Mouse (Mus musculus): ENCODE measurements around the gene Orm3. TPM values are rescaled to one million over a fixed set of nuclear protein-coding genes. Genes with fewer than 3 reads are reported as not detected.
"Not testable (repeated sequence)": the region's sequence is repeated elsewhere in the genome, so short reads cannot be mapped to it uniquely, and the experiment has no call there.

Gene Orm3
- polyA plus RNA-seq (2015; fragmentation: Nextera tagmentation; extraction: Ambion mirVana) = not detected in 2 replicates

GRCm38 (mm10) chr4:63355877-63356665 lies at the start of gene Orm3:
Orm3 (plus strand) TSS chr4:63356162.
- H3K27ac ChIP-seq (ENCODE audit: low read depth, low read length) = no peak within 1 kb of the TSS
- ATAC-seq = 0 out of 2 replicates have a peak, but pooled peaks have one; percentile 15
- no peaks in the 10 kb centered on the region for H3K27me3 ChIP-seq (replicated peaks; ENCODE audit: control insufficient read depth, insufficient read depth, low read length)
- no peak within 1 kb of the TSS for H3K4me2 ChIP-seq (ENCODE audit: low read length)
- no peaks in the 10 kb centered on the region for H3K36me3 ChIP-seq (ENCODE audit: control insufficient read depth, insufficient read depth, low read length)
- no peaks in the 10 kb centered on the region for H3K9me3 ChIP-seq (ENCODE audit: control insufficient read depth, low read length)
- no peak within 1 kb of the TSS for H3K9ac ChIP-seq (ENCODE audit: low read depth, low read length)
- no peak within 1 kb of the TSS for H3K4me3 ChIP-seq (ENCODE audit: low read length)
- 81% methylated on average over 4 of the region's 4 CpGs for WGBS
- no peaks in the 10 kb centered on the region for H3K4me1 ChIP-seq (ENCODE audit: control insufficient read depth, insufficient read depth, low read depth, low read length)

GRCm38 (mm10) chr4:63307175-63308062 lies 48.5 kb upstream of the Orm3 start:
- Histone ChIP-seq H3K4me3 (ENCODE audit: low read length) (no peak overlapping the region), H3K4me2 (ENCODE audit: low read length) (no peak overlapping the region), H3K27ac (ENCODE audit: low read depth, low read length) (no peak overlapping the region), H3K27me3 (replicated peaks; ENCODE audit: control insufficient read depth, insufficient read depth, low read length) (no peaks in the 10 kb centered on the region), H3K4me1 (ENCODE audit: control insufficient read depth, insufficient read depth, low read depth, low read length) (peaks cover 3% of the 10 kb centered on the region; the same call in 1 of the 2 replicates), H3K9me3 (ENCODE audit: control insufficient read depth, low read length) (no peaks in the 10 kb centered on the region), H3K36me3 (ENCODE audit: control insufficient read depth, insufficient read depth, low read length) (no peaks in the 10 kb centered on the region), H3K9ac (ENCODE audit: low read depth, low read length) (no peak overlapping the region)
- 38% methylated on average over 21 of the region's 21 CpGs for WGBS
- ATAC-seq = peak; percentile 79

GRCm38 (mm10) chr4:63308316-63308715 lies 47.6 kb upstream of the Orm3 start:
- Histone ChIP-seq H3K27ac (ENCODE audit: low read depth, low read length) (no peak overlapping the region), H3K27me3 (replicated peaks; ENCODE audit: control insufficient read depth, insufficient read depth, low read length) (no peaks in the 10 kb centered on the region), H3K4me3 (ENCODE audit: low read length) (no peak overlapping the region), H3K36me3 (ENCODE audit: control insufficient read depth, insufficient read depth, low read length) (no peaks in the 10 kb centered on the region), H3K9me3 (ENCODE audit: control insufficient read depth, low read length) (no peaks in the 10 kb centered on the region), H3K4me2 (ENCODE audit: low read length) (no peak overlapping the region), H3K9ac (ENCODE audit: low read depth, low read length) (no peak overlapping the region), H3K4me1 (ENCODE audit: control insufficient read depth, insufficient read depth, low read depth, low read length) (no peaks in the 10 kb centered on the region)
- ATAC-seq = peak; percentile 25; the same call in 1 of the 2 replicates
- 65% methylated on average over 3 of the region's 3 CpGs for WGBS

- no peak for ATAC-seq
- Histone ChIP-seq H3K36me3 (ENCODE audit: control insufficient read depth, insufficient read depth, low read length) (no peaks in the 10 kb centered on the region), H3K4me3 (ENCODE audit: low read length) (no peak overlapping the region), H3K27ac (ENCODE audit: low read depth, low read length) (no peak overlapping the region), H3K4me1 (ENCODE audit: control insufficient read depth, insufficient read depth, low read depth, low read length) (no peaks in the 10 kb centered on the region), H3K9ac (ENCODE audit: low read depth, low read length) (no peak overlapping the region), H3K9me3 (ENCODE audit: control insufficient read depth, low read length) (no peaks in the 10 kb centered on the region), H3K27me3 (replicated peaks; ENCODE audit: control insufficient read depth, insufficient read depth, low read length) (no peaks in the 10 kb centered on the region), H3K4me2 (ENCODE audit: low read length) (no peak overlapping the region)
- 70% methylated on average over 10 of the region's 10 CpGs for WGBS
Measured at GRCm38 (mm10) chr4:63310247-63310855, 45.6 kb upstream of the Orm3 start.

GRCm38 (mm10) chr4:63311426-63311825 lies 44.5 kb upstream of the Orm3 start:
- H3K9me3 ChIP-seq (ENCODE audit: control insufficient read depth, low read length) = no peaks in the 10 kb centered on the region
- 85% methylated on average over 7 of the region's 7 CpGs for WGBS
- no peak for ATAC-seq
- no peak overlapping the region for H3K27ac ChIP-seq (ENCODE audit: low read depth, low read length)
- H3K36me3 ChIP-seq (ENCODE audit: control insufficient read depth, insufficient read depth, low read length) = no peaks in the 10 kb centered on the region
- H3K4me3 ChIP-seq (ENCODE audit: low read length) = no peak overlapping the region
- H3K9ac ChIP-seq (ENCODE audit: low read depth, low read length) = no peak overlapping the region
- H3K27me3 ChIP-seq (replicated peaks; ENCODE audit: control insufficient read depth, insufficient read depth, low read length) = no peaks in the 10 kb centered on the region
- H3K4me2 ChIP-seq (ENCODE audit: low read length) = no peak overlapping the region
- no peaks in the 10 kb centered on the region for H3K4me1 ChIP-seq (ENCODE audit: control insufficient read depth, insufficient read depth, low read depth, low read length)

GRCm38 (mm10) chr4:63314063-63314462 lies 41.9 kb upstream of the Orm3 start:
- Histone ChIP-seq H3K4me3 (ENCODE audit: low read length) (no peak overlapping the region), H3K4me1 (ENCODE audit: control insufficient read depth, insufficient read depth, low read depth, low read length) (no peaks in the 10 kb centered on the region)
- no peak for ATAC-seq

GRCm38 (mm10) chr4:63316076-63316746 lies 39.8 kb upstream of the Orm3 start:
- Histone ChIP-seq H3K36me3 (ENCODE audit: control insufficient read depth, insufficient read depth, low read length) (no peaks in the 10 kb centered on the region), H3K9ac (ENCODE audit: low read depth, low read length) (no peak overlapping the region), H3K4me3 (ENCODE audit: low read length) (no peak overlapping the region), H3K4me2 (ENCODE audit: low read length) (no peak overlapping the region), H3K4me1 (ENCODE audit: control insufficient read depth, insufficient read depth, low read depth, low read length) (no peaks in the 10 kb centered on the region), H3K27me3 (replicated peaks; ENCODE audit: control insufficient read depth, insufficient read depth, low read length) (no peaks in the 10 kb centered on the region), H3K9me3 (ENCODE audit: control insufficient read depth, low read length) (no peaks in the 10 kb centered on the region), H3K27ac (ENCODE audit: low read depth, low read length) (no peak overlapping the region)
- 0 out of 2 replicates have a peak, but pooled peaks have one; percentile 28 for ATAC-seq
- WGBS = 74% methylated on average over 9 of the region's 9 CpGs

More at GRCm38 (mm10) chr4:63314063-63314462, 41.9 kb upstream of the Orm3 start:
- H3K27me3 ChIP-seq (replicated peaks; ENCODE audit: control insufficient read depth, insufficient read depth, low read length) = no peaks in the 10 kb centered on the region
- no peak overlapping the region for H3K9ac ChIP-seq (ENCODE audit: low read depth, low read length)
- H3K36me3 ChIP-seq (ENCODE audit: control insufficient read depth, insufficient read depth, low read length) = no peaks in the 10 kb centered on the region
- no peak overlapping the region for H3K4me2 ChIP-seq (ENCODE audit: low read length)
- no peak overlapping the region for H3K27ac ChIP-seq (ENCODE audit: low read depth, low read length)
- WGBS = 81% methylated on average over 5 of the region's 5 CpGs
- H3K9me3 ChIP-seq (ENCODE audit: control insufficient read depth, low read length) = no peaks in the 10 kb centered on the region

GRCm38 (mm10) chr4:63319566-63319965 lies 36.4 kb upstream of the Orm3 start:
- not testable (repeated sequence) for H3K27ac ChIP-seq (ENCODE audit: low read depth, low read length); H3K4me3 ChIP-seq (ENCODE audit: low read length); ATAC-seq; H3K4me1 ChIP-seq (ENCODE audit: control insufficient read depth, insufficient read depth, low read depth, low read length); H3K36me3 ChIP-seq (ENCODE audit: control insufficient read depth, insufficient read depth, low read length); H3K4me2 ChIP-seq (ENCODE audit: low read length); H3K27me3 ChIP-seq (replicated peaks; ENCODE audit: control insufficient read depth, insufficient read depth, low read length); H3K9me3 ChIP-seq (ENCODE audit: control insufficient read depth, low read length); H3K9ac ChIP-seq (ENCODE audit: low read depth, low read length)
- 30% methylated on average over 3 of the region's 3 CpGs for WGBS

Measured in hindbrain, embryonic 16.5 days (tissue).